Comparison of ENCODE assay signal across 23 mouse cellular contexts in genomic region chr8:106836525-106836924, GRCm38 (mm10). TPM values are rescaled to one million over a fixed set of nuclear protein-coding genes. Genes with fewer than 3 reads are reported as not detected.
DNase-seq lines count a peak whose midpoint lies in the region; ATAC-seq lines count a peak whose summit lies in the region.
"Had no signal": no experiment of that assay in that cellular context is flagged by ENCODE, and none has a peak within 500 bp of the region (broad histone marks: within the 10 kb centered on the region; RNA-seq: fewer than 3 reads in every experiment).

No protein-coding gene starts in this region.

- intact Hi-C loops in gastrocnemius, postnatal 14 days (cut with DNase I; ENCODE audit: low total_unique reads), result no loop called here

- H3K4me2 ChIP-seq in lung, embryonic 16.5 days (ENCODE audit: low read depth, low read length), result no peak overlapping the region
- H3K4me2 ChIP-seq in stomach, embryonic 15.5 days, result no peak overlapping the region
- H3K4me2 ChIP-seq in hindbrain, embryonic 11.5 days (replicated peaks; ENCODE audit: low read depth, low read length), result no peak overlapping the region
- H3K4me2 ChIP-seq: heart, embryonic 11.5 days; heart, embryonic 15.5 days; hindbrain, embryonic 12.5 days had no signal

- no peaks in the 10 kb centered on the region for H3K9me3 ChIP-seq in lung, embryonic 16.5 days (ENCODE audit: control insufficient read depth, low read length)
- no peaks in the 10 kb centered on the region for H3K9me3 ChIP-seq in stomach, embryonic 15.5 days
- no peaks in the 10 kb centered on the region for H3K9me3 ChIP-seq in heart, embryonic 10.5 days
- H3K9me3 ChIP-seq in hindbrain, embryonic 11.5 days (ENCODE audit: control insufficient read depth, low read length), result no peaks in the 10 kb centered on the region
- H3K9me3 ChIP-seq: embryonic facial prominence, embryonic 10.5 days; heart, embryonic 15.5 days; hindbrain, embryonic 12.5 days had no signal

- H3K9ac ChIP-seq in lung, embryonic 16.5 days (ENCODE audit: low read length), result no peak overlapping the region
- H3K9ac ChIP-seq in stomach, embryonic 15.5 days, result no peak overlapping the region
- no peak overlapping the region for H3K9ac ChIP-seq in hindbrain, embryonic 11.5 days (ENCODE audit: low read depth, low read length)
- H3K9ac ChIP-seq: heart, embryonic 15.5 days; hindbrain, embryonic 12.5 days had no signal

- no peak for DNase-seq in lung, postnatal 25 days (ENCODE audit: low spot score)
- no peak for DNase-seq in heart, embryonic 10.5 days (ENCODE audit: low spot score)
- DNase-seq in hindbrain, embryonic 11.5 days (ENCODE audit: low spot score), result no peak
- no peak for DNase-seq in gastrocnemius, postnatal 14 days
- DNase-seq: adrenal gland, postnatal 14 days; cerebellum, adult 11-12 months; cerebellum, adult 9-10 months; cerebellum, postnatal 36 days; gastrocnemius, adult 2 months; gastrocnemius, postnatal 36 days; heart, adult 18-20 months had no signal

- no peaks in the 10 kb centered on the region; the same call in 1 of the 2 replicates for H3K4me1 ChIP-seq in lung, embryonic 16.5 days (replicated peaks; ENCODE audit: control insufficient read depth, insufficient read depth, low read length)
- peaks cover 14% of the 10 kb centered on the region; the same call in 1 of the 2 replicates for H3K4me1 ChIP-seq in stomach, embryonic 15.5 days
- H3K4me1 ChIP-seq in heart, embryonic 10.5 days, result peaks cover 28% of the 10 kb centered on the region
- H3K4me1 ChIP-seq in hindbrain, embryonic 11.5 days (replicated peaks; ENCODE audit: control insufficient read depth, insufficient read depth, low read length), result no peaks in the 10 kb centered on the region

- no peak overlapping the region for H3K4me3 ChIP-seq in lung, embryonic 16.5 days (ENCODE audit: low read length)
- no peak overlapping the region for H3K4me3 ChIP-seq in stomach, embryonic 15.5 days (replicated peaks)
- no peak overlapping the region for H3K4me3 ChIP-seq in heart, embryonic 10.5 days
- H3K4me3 ChIP-seq in hindbrain, embryonic 11.5 days (ENCODE audit: low read depth, low read length), result no peak overlapping the region
- H3K4me3 ChIP-seq: embryonic facial prominence, embryonic 10.5 days; gastrocnemius, adult 2 months; heart, embryonic 15.5 days; hindbrain, embryonic 12.5 days had no signal

- no peaks in the 10 kb centered on the region for H3K36me3 ChIP-seq in lung, embryonic 16.5 days (ENCODE audit: control insufficient read depth, insufficient read depth, low read length)
- no peaks in the 10 kb centered on the region for H3K36me3 ChIP-seq in stomach, embryonic 15.5 days
- no peaks in the 10 kb centered on the region for H3K36me3 ChIP-seq in heart, embryonic 10.5 days
- H3K36me3 ChIP-seq in hindbrain, embryonic 11.5 days (ENCODE audit: control insufficient read depth, insufficient read depth, low read length), result no peaks in the 10 kb centered on the region
- H3K36me3 ChIP-seq: heart, embryonic 15.5 days; hindbrain, embryonic 12.5 days had no signal

- WGBS in lung, embryonic 16.5 days, result 46% methylated on average over 6 of the region's 6 CpGs
- WGBS in stomach, embryonic 15.5 days, result 51% methylated on average over 6 of the region's 6 CpGs
- 75% methylated on average over 6 of the region's 6 CpGs for WGBS in heart, embryonic 10.5 days
- 83% methylated on average over 6 of the region's 6 CpGs for WGBS in hindbrain, embryonic 11.5 days

- no peak overlapping the region for H3K27ac ChIP-seq in lung, embryonic 16.5 days (ENCODE audit: low read length)
- H3K27ac ChIP-seq in stomach, embryonic 15.5 days, result peak overlapping the region; percentile 16; the same call in 1 of the 2 replicates
- H3K27ac ChIP-seq in heart, embryonic 10.5 days, result no peak overlapping the region; the same call in 1 of the 2 replicates
- no peak overlapping the region for H3K27ac ChIP-seq in hindbrain, embryonic 11.5 days (ENCODE audit: low read depth, low read length)
- H3K27ac ChIP-seq: embryonic facial prominence, embryonic 10.5 days; gastrocnemius, adult 2 months; heart, embryonic 15.5 days; hindbrain, embryonic 12.5 days; hindbrain, postnatal 0 days had no signal

- no peaks in the 10 kb centered on the region for H3K27me3 ChIP-seq in lung, embryonic 16.5 days (ENCODE audit: control insufficient read depth, insufficient read depth, low read depth, low read length)
- H3K27me3 ChIP-seq in stomach, embryonic 15.5 days (replicated peaks), result no peaks in the 10 kb centered on the region
- H3K27me3 ChIP-seq in heart, embryonic 10.5 days (ENCODE audit: insufficient read depth, poor library complexity, severe bottlenecking), result no peaks in the 10 kb centered on the region
- no peaks in the 10 kb centered on the region for H3K27me3 ChIP-seq in hindbrain, embryonic 11.5 days (ENCODE audit: control insufficient read depth, insufficient read depth, low read length)
- H3K27me3 ChIP-seq: CH12.LX; heart, embryonic 15.5 days; hindbrain, embryonic 12.5 days; Patski had no signal

- ATAC-seq in lung, embryonic 16.5 days (ENCODE audit: low read depth), result 0 out of 2 replicates have a peak, but pooled peaks have one; percentile 31
- peak; percentile 54 to 64; a peak in 3 of 4 replicates for ATAC-seq in hematopoietic stem cell, adult 5-6 weeks (replicated peaks in 1 of 2; ENCODE audit: insufficient read depth in 1 of 2, low FRiP score in 2 of 2, low TSS enrichment in 1 of 2, low read depth in 1 of 2, poor library complexity in 2 of 2, severe bottlenecking in 2 of 2)
- peak; percentile 72 for ATAC-seq in stomach, embryonic 15.5 days (ENCODE audit: insufficient read depth, low FRiP score, low read depth)
- ATAC-seq in hindbrain, embryonic 11.5 days (ENCODE audit: low FRiP score), result no peak
- ATAC-seq: activated CD4-positive, CD25-positive, alpha-beta regulatory T cell, adult 4 months; forebrain, embryonic 14.5 days; hindbrain, postnatal 0 days; Patski had no signal

RNA-seq across cellular contexts. Expression of gene Has3, which starts 33.5 kb away (rescaled TPM):
- 0.23 and 0.24 TPM in 2 replicates for polyA plus RNA-seq in lung, embryonic 16.5 days (2015; fragmentation: Nextera tagmentation; extraction: Ambion mirVana)
- total RNA-seq in hematopoietic stem cell, adult 5-6 weeks (2017), result not detected in 2 replicates
- polyA plus RNA-seq in stomach, embryonic 15.5 days (2015; fragmentation: Nextera tagmentation; extraction: Ambion mirVana), result 0.23 and 0.62 TPM in 2 replicates
- 0.25 TPM in 1 of 2 replicates, not detected in the other for polyA plus RNA-seq in heart, embryonic 10.5 days (2016; fragmentation: Nextera tagmentation; extraction: Ambion mirVana)
- polyA plus RNA-seq in hindbrain, embryonic 11.5 days (2014; fragmentation: Nextera tagmentation; extraction: Ambion mirVana), result 0.29 and 0.39 TPM in 2 replicates
- 1 to 10 TPM; 1.3 to 2.3 TPM for total RNA-seq in gastrocnemius, postnatal 14 days (2021)

RNA-seq across cellular contexts. Expression of gene Utp4, which starts 56.9 kb away (rescaled TPM):
- 54.4 and 59.7 TPM in 2 replicates for polyA plus RNA-seq in lung, embryonic 16.5 days (2015; fragmentation: Nextera tagmentation; extraction: Ambion mirVana)
- 30.8 and 37.9 TPM in 2 replicates for total RNA-seq in hematopoietic stem cell, adult 5-6 weeks (2017)
- 62.6 and 65.7 TPM in 2 replicates for polyA plus RNA-seq in stomach, embryonic 15.5 days (2015; fragmentation: Nextera tagmentation; extraction: Ambion mirVana)
- 61.5 and 79.9 TPM in 2 replicates for polyA plus RNA-seq in heart, embryonic 10.5 days (2016; fragmentation: Nextera tagmentation; extraction: Ambion mirVana)
- 65.7 and 73.0 TPM in 2 replicates for polyA plus RNA-seq in hindbrain, embryonic 11.5 days (2014; fragmentation: Nextera tagmentation; extraction: Ambion mirVana)
- 10 to 100 TPM; 15.7 to 19.5 TPM for total RNA-seq in gastrocnemius, postnatal 14 days (2021)
